Mouse (Mus musculus) erythroblast, adult 5-6 weeks (primary cell): ENCODE results near the gene Vsir. TPM values are rescaled to one million over a fixed set of nuclear protein-coding genes. Genes with fewer than 3 reads are reported as not detected.

Source experiments
- ATAC-seq: replicated peaks from 2 replicates; pipeline ENCODE4 v1.8.0; 2016; ENCODE audit warnings: moderate number of reproducible peaks, mild to moderate bottlenecking, moderate TSS enrichment, inconsistent platforms; ENCODE audit not compliant: poor library complexity, low FRiP score, severe bottlenecking
- total RNA-seq, 2 experiments: library from RNA; stranded (forward) in 1 of 2; stranded (reverse) in 1 of 2; fragments of 150-400 nt in 1 of 2; fragments of 200-764, 138-1000 nt in 1 of 2; gene quantifications; 2 replicates each; pipeline versions ENCODE4 v1.2.3 to v1.2.4; 2015 to 2017; ENCODE audit warnings: low replicate concordance in 2 of 2

Gene Vsir
- total RNA-seq, 2 experiments from 2014 or later = 78.8 to 165 TPM

DNA sequence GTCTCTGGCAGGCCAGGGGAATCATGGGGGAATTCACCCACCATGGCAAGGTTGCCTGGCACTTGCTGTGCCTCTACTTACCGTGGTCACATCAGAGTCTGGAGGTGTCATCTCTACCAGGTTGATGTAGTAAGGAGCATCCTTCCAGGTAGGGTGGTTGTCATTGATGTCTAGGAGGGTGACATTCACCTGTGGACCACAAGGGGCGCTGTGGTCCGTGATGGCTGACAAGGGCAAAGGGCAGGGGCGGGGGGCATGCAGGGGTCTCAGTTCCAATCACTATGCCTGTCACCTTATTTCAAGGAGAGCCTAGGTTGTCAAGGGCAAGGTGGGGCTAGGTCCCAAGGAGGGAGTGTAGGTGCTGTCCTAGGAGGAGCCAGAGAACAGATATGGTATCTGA, 73.0 kb downstream of the Vsir start:
- ATAC-seq = peak; percentile 57

Other genes with a start within 250 kb of the Vsir start
- not detected in 2 replicates for gene Spock2, start 240.6 kb upstream of the Vsir start, total RNA-seq (2015; ENCODE audit: low replicate concordance)
- not detected in 2 replicates for gene Spock2, start 240.6 kb upstream of the Vsir start, total RNA-seq (2017; ENCODE audit: low replicate concordance)
- gene Chst3, start 127.6 kb upstream of the Vsir start, total RNA-seq (2015; ENCODE audit: low replicate concordance) = not detected in 2 replicates
- gene Chst3, start 127.6 kb upstream of the Vsir start, total RNA-seq (2017; ENCODE audit: low replicate concordance) = not detected in 2 replicates
- 208 and 256 TPM in 2 replicates for gene Psap, start 69.2 kb upstream of the Vsir start, total RNA-seq (2015; ENCODE audit: low replicate concordance)
- 196 and 238 TPM in 2 replicates for gene Psap, start 69.2 kb upstream of the Vsir start, total RNA-seq (2017; ENCODE audit: low replicate concordance)
- gene Gm17455, start 52.9 kb downstream of the Vsir start, total RNA-seq (2015; ENCODE audit: low replicate concordance) = not detected in 2 replicates
- not detected in 2 replicates for gene Gm17455, start 52.9 kb downstream of the Vsir start, total RNA-seq (2017; ENCODE audit: low replicate concordance)